Mouse (Mus musculus) heart, embryonic 14.5 days (tissue): ENCODE measurements around the gene Aldh3a2. TPM values are rescaled to one million over a fixed set of nuclear protein-coding genes. Genes with fewer than 3 reads are reported as not detected.

Experiments used
- ATAC-seq: fragments of 200-750 bp; cut with Nextera tagmentation; 2 replicates; pipeline ENCODE4 v1.8.0; 2017; ENCODE audit warnings: low read depth, moderate TSS enrichment; ENCODE audit not compliant: insufficient number of reproducible peaks, insufficient read depth, low FRiP score
- H3K27ac ChIP-seq, 2 experiments: fragments of 200-500 bp in 1 of 2; fragments of 300-500 bp in 1 of 2; sonication (generic) in 1 of 2; replicated peaks in 1 of 2; 2 replicates each; pipeline ENCODE4 v1.5.1; 2012 to 2014; ENCODE audit warnings: low read depth in 2 of 2, low read length in 2 of 2, control low read depth in 1 of 2, mild to moderate bottlenecking in 1 of 2, mixed read lengths in 1 of 2; ENCODE audit not compliant: control insufficient read depth in 1 of 2, insufficient read depth in 1 of 2
- H3K27me3 ChIP-seq: fragments of 300-500 bp; sonication (generic); 2 replicates; pipeline ENCODE4 v1.6.1; 2014; ENCODE audit warnings: mild to moderate bottlenecking, low read length, control low read depth; ENCODE audit not compliant: control insufficient read depth, insufficient read depth
- H3K36me3 ChIP-seq: fragments of 300-500 bp; sonication (generic); 2 replicates; pipeline ENCODE4 v1.6.1; 2014; ENCODE audit warnings: mild to moderate bottlenecking, control low read depth, low read length, mixed read lengths; ENCODE audit not compliant: control insufficient read depth, insufficient read depth
- H3K4me1 ChIP-seq, 2 experiments: fragments of 200-500 bp in 1 of 2; fragments of 300-500 bp in 1 of 2; sonication (generic) in 1 of 2; 2 replicates each; pipeline ENCODE4 v1.6.1; 2012 to 2014; ENCODE audit warnings: low read length in 2 of 2, control low read depth in 1 of 2, mixed read lengths in 1 of 2; ENCODE audit not compliant: control insufficient read depth in 2 of 2, insufficient read depth in 2 of 2
- H3K4me2 ChIP-seq: fragments of 300-500 bp; sonication (generic); 2 replicates; pipeline ENCODE4 v1.6.1; 2014; ENCODE audit warnings: mild to moderate bottlenecking, low read length
- H3K4me3 ChIP-seq, 2 experiments: fragments of 200-500 bp in 1 of 2; fragments of 300-500 bp in 1 of 2; sonication (generic) in 1 of 2; 2 replicates each; pipeline ENCODE4 v1.5.1; 2012 to 2014; ENCODE audit warnings: low read length in 2 of 2, mild to moderate bottlenecking in 2 of 2, control low read depth in 1 of 2, low read depth in 1 of 2, moderate library complexity in 1 of 2; ENCODE audit not compliant: control insufficient read depth in 1 of 2, insufficient read depth in 1 of 2
- H3K9ac ChIP-seq: fragments of 300-500 bp; sonication (generic); 2 replicates; pipeline ENCODE4 v1.6.1; 2014; ENCODE audit warnings: mild to moderate bottlenecking, low read length
- H3K9me3 ChIP-seq: fragments of 300-500 bp; sonication (generic); 2 replicates; pipeline ENCODE4 v1.6.1; 2016; ENCODE audit warnings: low read length, control low read depth; ENCODE audit not compliant: control insufficient read depth
- whole genome bisulfite sequencing: fragments of 180-500 bp; shearing (Covaris S2); extraction: QIAGEN DNeasy Blood & Tissue Kit; methylation state at CpG from one replicate; pipeline ENCODE4 v1.1.7; 2014; 5-methylcytosine and 5-hydroxymethylcytosine counted together
- polyA plus RNA-seq: library from polyadenylated mRNA; unstranded; fragments of >200 nt; fragmentation: Nextera tagmentation; extraction: Ambion mirVana; gene quantifications from 2 replicates; pipeline ENCODE4 v1.2.1, GENCODE M21; 2014

The Aldh3a2 gene
- polyA plus RNA-seq, 1 experiment from 2014 or later, result 43.8 TPM

GRCm38 (mm10) chr11:61190776-61191175 is 76.5 kb downstream of the Aldh3a2 start:
- no peaks in the 10 kb centered on the region for H3K36me3 ChIP-seq
- H3K4me2 ChIP-seq, result no peak overlapping the region
- H3K4me1 ChIP-seq, result no peaks in the 10 kb centered on the region
- ATAC-seq, result no peak
- H3K9ac ChIP-seq, result no peak overlapping the region
- 76% methylated on average over 2 of the region's 2 CpGs for WGBS
- H3K27ac ChIP-seq, result no peak overlapping the region
- peaks cover 9% of the 10 kb centered on the region for H3K27me3 ChIP-seq
- 0 out of 2 replicates have a peak, but pooled peaks cover under 1% of the 10 kb centered on the region for H3K9me3 ChIP-seq
- H3K4me3 ChIP-seq, result no peak overlapping the region

GRCm38 (mm10) chr11:61183820-61184219 is 83.4 kb downstream of the Aldh3a2 start:
- Histone ChIP-seq H3K4me3 (no peak overlapping the region), H3K27ac (no peak overlapping the region), H3K4me1 (no peaks in the 10 kb centered on the region), H3K9ac (no peak overlapping the region), H3K27me3 (no peaks in the 10 kb centered on the region), H3K9me3 (0 out of 2 replicates have a peak, but pooled peaks cover 3% of the 10 kb centered on the region), H3K36me3 (no peaks in the 10 kb centered on the region), H3K4me2 (no peak overlapping the region)
- ATAC-seq, result no peak
- 82% methylated on average over 1 of the region's 1 CpGs for WGBS

GRCm38 (mm10) chr11:61181624-61182023 is 85.6 kb downstream of the Aldh3a2 start:
- ATAC-seq, result no peak
- Histone ChIP-seq H3K4me3 (no peak overlapping the region), H3K9me3 (0 out of 2 replicates have a peak, but pooled peaks cover 3% of the 10 kb centered on the region), H3K27ac (no peak overlapping the region), H3K4me2 (no peak overlapping the region), H3K9ac (no peak overlapping the region), H3K36me3 (no peaks in the 10 kb centered on the region), H3K4me1 (no peaks in the 10 kb centered on the region), H3K27me3 (no peaks in the 10 kb centered on the region)

- Histone ChIP-seq H3K27me3 (no peaks in the 10 kb centered on the region), H3K9ac (no peak overlapping the region), H3K36me3 (no peaks in the 10 kb centered on the region), H3K4me3 (no peak overlapping the region), H3K4me1 (no peaks in the 10 kb centered on the region), H3K27ac (no peak overlapping the region), H3K9me3 (no peaks in the 10 kb centered on the region), H3K4me2 (no peak overlapping the region)
- WGBS, result 86% methylated on average over 3 of the region's 3 CpGs
- ATAC-seq, result no peak
Measured at GRCm38 (mm10) chr11:61180361-61180760, 86.9 kb downstream of the Aldh3a2 start.

- no peak overlapping the region for H3K4me3 ChIP-seq
- WGBS, result 90% methylated on average over 1 of the region's 1 CpGs
Measured at GRCm38 (mm10) chr11:61176321-61176720, 90.9 kb downstream of the Aldh3a2 start.

GRCm38 (mm10) chr11:61175778-61176177 is 91.5 kb downstream of the Aldh3a2 start:
- peaks cover 0 to 16% of the 10 kb centered on the region in 2 experiments; a peak in 3 of 4 replicates for H3K4me1 ChIP-seq
- H3K9me3 ChIP-seq, result no peaks in the 10 kb centered on the region
- no peak for ATAC-seq
- peak overlapping the region; percentile 61 for H3K4me2 ChIP-seq
- H3K27me3 ChIP-seq, result no peaks in the 10 kb centered on the region
- H3K36me3 ChIP-seq, result 0 out of 2 replicates have a peak, but pooled peaks cover 7% of the 10 kb centered on the region
- WGBS, result 71% methylated on average over 5 of the region's 5 CpGs
- H3K27ac ChIP-seq, result no peak overlapping the region
- H3K9ac ChIP-seq, result no peak overlapping the region
- peak overlapping the region in 1 of 2 experiments; percentile 99; a peak in 2 of 4 replicates for H3K4me3 ChIP-seq

More at GRCm38 (mm10) chr11:61176321-61176720, 90.9 kb downstream of the Aldh3a2 start:
- Histone ChIP-seq H3K36me3 (0 out of 2 replicates have a peak, but pooled peaks cover 4% of the 10 kb centered on the region), H3K9me3 (no peaks in the 10 kb centered on the region), H3K9ac (no peak overlapping the region), H3K4me1 (peaks cover 0 to 16% of the 10 kb centered on the region in 2 experiments; a peak in 3 of 4 replicates), H3K27ac (no peak overlapping the region), H3K4me2 (no peak overlapping the region), H3K27me3 (no peaks in the 10 kb centered on the region)
- ATAC-seq, result no peak

GRCm38 (mm10) chr11:61174821-61175658 is 92.2 kb downstream of the Aldh3a2 start, which contains the start of gene Usp22:
Usp22 (minus strand) TSS chr11:61175055.
- Histone ChIP-seq H3K27me3 (no peaks in the 10 kb centered on the region), H3K4me2 (peak within 1 kb of the TSS; percentile 86), H3K4me3 (peak within 1 kb of the TSS; percentile 93 to 99), H3K27ac (peak within 1 kb of the TSS; percentile 94 to 98), H3K9me3 (no peaks in the 10 kb centered on the region), H3K4me1 (peaks cover 0 to 21% of the 10 kb centered on the region in 2 experiments; a peak in 3 of 4 replicates), H3K9ac (peak within 1 kb of the TSS; percentile 98), H3K36me3 (0 out of 2 replicates have a peak, but pooled peaks cover 7% of the 10 kb centered on the region)
- ATAC-seq, result peak; percentile 98
- WGBS, result 1% methylated on average over 69 of the region's 69 CpGs
